Mouse (Mus musculus): Measurements from ENCODE around the gene Rnf220.

- TF ChIP-seq CTCF (IDR thresholded peaks at IDR 0.05; ENCODE audit: low read depth, low read length) (no peak), POLR2A (IDR thresholded peaks at IDR 0.05; ENCODE audit: borderline replicate concordance, low read depth, low read length) (no peak)
Measured at GRCm38 (mm10) chr4:117239153-117239552, 257.7 kb downstream of the Rnf220 start.
